Mouse (Mus musculus): ENCODE results near the gene H2al1i. TPM values are rescaled to one million over a fixed set of nuclear protein-coding genes. Genes with fewer than 3 reads are reported as not detected.
"Not testable (repeated sequence)": the region's sequence is repeated elsewhere in the genome, so short reads cannot be mapped to it uniquely, and the experiment has no call there.

The H2al1i gene
- not detected in 2 replicates for polyA plus RNA-seq (2016; fragmentation: Nextera tagmentation; extraction: Ambion mirVana)

DNA sequence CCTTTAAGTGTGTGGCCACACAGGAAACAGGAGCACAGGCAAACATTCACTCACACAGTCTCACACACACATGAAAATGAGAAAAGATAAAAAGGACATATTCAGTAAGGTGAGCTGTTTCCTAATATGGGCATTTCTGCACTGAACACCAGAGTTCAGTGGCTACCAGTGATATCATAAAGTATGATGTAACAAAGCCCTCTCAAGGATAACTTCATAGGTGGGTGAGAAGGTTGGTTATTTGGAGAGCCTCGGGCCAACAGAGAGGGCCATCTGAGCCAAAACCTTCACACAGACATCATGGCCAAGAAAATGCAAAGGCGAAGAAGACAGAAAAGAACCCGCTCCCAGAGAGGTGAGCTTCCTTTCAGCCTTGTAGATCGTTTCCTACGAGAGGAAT, at the start of gene H2al1i:
TSS of gene H2al1i (plus strand) at position 301 of the 400 bp plus-strand sequence.
- 86% methylated on average over 2 of the region's 5 CpGs for WGBS

GRCm38 (mm10) chrX:11277083-11277482, 47.4 kb upstream of the H2al1i start:
- Histone ChIP-seq H3K9me3 (no peaks in the 10 kb centered on the region), H3K27ac (no peak overlapping the region), H3K4me3 (no peak overlapping the region), H3K4me1 (no peaks in the 10 kb centered on the region), H3K36me3 (no peaks in the 10 kb centered on the region), H3K27me3 (ENCODE audit: insufficient read depth, poor library complexity, severe bottlenecking) (peaks cover 8% of the 10 kb centered on the region; the same call in 1 of the 2 replicates)
- 73% methylated on average over 6 of the region's 6 CpGs for WGBS
- DNase-seq (ENCODE audit: low spot score), result no peak

More for the DNA sequence above, at the start of gene H2al1i:
- H3K4me3 ChIP-seq; DNase-seq (ENCODE audit: low spot score); H3K27ac ChIP-seq; H3K27me3 ChIP-seq (ENCODE audit: insufficient read depth, poor library complexity, severe bottlenecking); H3K9me3 ChIP-seq; H3K36me3 ChIP-seq; H3K4me1 ChIP-seq: not testable (repeated sequence)

GRCm38 (mm10) chrX:11280741-11281140, 43.7 kb upstream of the H2al1i start:
- Histone ChIP-seq H3K4me3 (no peak overlapping the region), H3K27me3 (ENCODE audit: insufficient read depth, poor library complexity, severe bottlenecking) (peaks cover 8% of the 10 kb centered on the region; the same call in 1 of the 2 replicates), H3K4me1 (no peaks in the 10 kb centered on the region), H3K27ac (no peak overlapping the region), H3K9me3 (no peaks in the 10 kb centered on the region), H3K36me3 (no peaks in the 10 kb centered on the region)
- DNase-seq (ENCODE audit: low spot score), result no peak
- 82% methylated on average over 2 of the region's 2 CpGs for WGBS

- Histone ChIP-seq H3K27ac (no peak overlapping the region), H3K27me3 (ENCODE audit: insufficient read depth, poor library complexity, severe bottlenecking) (peaks cover 16% of the 10 kb centered on the region; the same call in 1 of the 2 replicates), H3K36me3 (no peaks in the 10 kb centered on the region), H3K4me1 (no peaks in the 10 kb centered on the region), H3K9me3 (no peaks in the 10 kb centered on the region), H3K4me3 (no peak overlapping the region)
- 57% methylated on average over 14 of the region's 14 CpGs for WGBS
- no peak for DNase-seq (ENCODE audit: low spot score)
These were observed 36.1 kb upstream of the H2al1i start for GRCm38 (mm10) chrX:11288306-11288882.

- no peaks in the 10 kb centered on the region for H3K4me1 ChIP-seq
- no peaks in the 10 kb centered on the region for H3K9me3 ChIP-seq
- peaks cover 22% of the 10 kb centered on the region; the same call in 1 of the 2 replicates for H3K27me3 ChIP-seq (ENCODE audit: insufficient read depth, poor library complexity, severe bottlenecking)
- no peak overlapping the region for H3K4me3 ChIP-seq
- WGBS, result 58% methylated on average over 4 of the region's 4 CpGs
- DNase-seq (ENCODE audit: low spot score), result no peak
- H3K36me3 ChIP-seq, result no peaks in the 10 kb centered on the region
- H3K27ac ChIP-seq, result no peak overlapping the region
These were observed 35.2 kb upstream of the H2al1i start for GRCm38 (mm10) chrX:11289244-11289643.

- DNase-seq (ENCODE audit: low spot score); H3K9me3 ChIP-seq; H3K4me1 ChIP-seq; H3K4me3 ChIP-seq; H3K27ac ChIP-seq; H3K27me3 ChIP-seq (ENCODE audit: insufficient read depth, poor library complexity, severe bottlenecking); H3K36me3 ChIP-seq: not testable (repeated sequence)
- WGBS, result no CpG with 5 or more reads among the region's 3 CpGs
These were observed 25.5 kb upstream of the H2al1i start, which contains the start of gene H2al1a for GRCm38 (mm10) chrX:11298957-11299356. TSS of gene H2al1a (plus strand) at chrX:11299257.

DNA sequence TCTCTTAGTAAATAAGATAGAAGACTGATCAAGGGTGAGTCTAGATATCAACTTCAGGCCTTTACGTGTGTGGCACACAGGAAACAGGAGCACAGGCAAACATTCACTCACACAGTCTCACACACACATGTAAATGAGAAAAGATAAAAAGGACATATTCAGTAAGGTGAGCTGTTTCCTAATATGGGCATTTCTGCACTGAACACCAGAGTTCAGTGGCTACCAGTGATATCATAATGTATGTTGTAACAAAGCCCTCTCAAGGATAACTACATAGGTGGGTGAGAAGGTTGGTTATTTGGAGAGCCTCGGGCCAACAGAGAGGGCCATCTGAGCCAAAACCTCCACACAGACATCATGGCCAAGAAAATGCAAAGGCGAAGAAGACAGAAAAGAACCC, 22.3 kb upstream of the H2al1i start, which contains the start of gene H2al1b:
TSS of gene H2al1b (plus strand) at position 301 of the 400 bp plus-strand sequence.
- H3K9me3 ChIP-seq; H3K27ac ChIP-seq; H3K27me3 ChIP-seq (ENCODE audit: insufficient read depth, poor library complexity, severe bottlenecking); H3K4me1 ChIP-seq; H3K4me3 ChIP-seq; H3K36me3 ChIP-seq; DNase-seq (ENCODE audit: low spot score): not testable (repeated sequence)
- 76% methylated on average over 1 of the region's 3 CpGs for WGBS

GRCm38 (mm10) chrX:11305355-11305754, 19.1 kb upstream of the H2al1i start, which contains the start of gene H2al1c:
TSS of gene H2al1c (plus strand) at chrX:11305655.
- not testable (repeated sequence) for H3K36me3 ChIP-seq; H3K9me3 ChIP-seq; H3K4me1 ChIP-seq; H3K27ac ChIP-seq; H3K4me3 ChIP-seq; H3K27me3 ChIP-seq (ENCODE audit: insufficient read depth, poor library complexity, severe bottlenecking); DNase-seq (ENCODE audit: low spot score)
- WGBS, result 83% methylated on average over 2 of the region's 6 CpGs

DNA sequence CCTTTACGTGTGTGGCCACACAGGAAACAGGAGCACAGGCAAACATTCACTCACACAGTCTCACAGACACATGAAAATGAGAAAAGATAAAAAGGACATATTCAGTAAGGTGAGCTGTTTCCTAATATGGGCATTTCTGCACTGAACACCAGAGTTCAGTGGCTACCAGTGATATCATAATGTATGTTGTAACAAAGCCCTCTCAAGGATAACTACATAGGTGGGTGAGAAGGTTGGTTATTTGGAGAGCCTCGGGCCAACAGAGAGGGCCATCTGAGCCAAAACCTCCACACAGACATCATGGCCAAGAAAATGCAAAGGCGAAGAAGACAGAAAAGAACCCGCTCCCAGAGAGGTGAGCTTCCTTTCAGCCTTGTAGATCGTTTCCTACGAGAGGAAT, 15.9 kb upstream of the H2al1i start, which contains the start of gene H2al1d:
TSS of gene H2al1d (plus strand) at position 301 of the 400 bp plus-strand sequence.
- H3K9me3 ChIP-seq; DNase-seq (ENCODE audit: low spot score); H3K27me3 ChIP-seq (ENCODE audit: insufficient read depth, poor library complexity, severe bottlenecking); H3K4me3 ChIP-seq; H3K27ac ChIP-seq; H3K4me1 ChIP-seq; H3K36me3 ChIP-seq: not testable (repeated sequence)
- WGBS, result no CpG with 5 or more reads among the region's 6 CpGs

- not testable (repeated sequence) for H3K27me3 ChIP-seq (ENCODE audit: insufficient read depth, poor library complexity, severe bottlenecking); H3K36me3 ChIP-seq; DNase-seq (ENCODE audit: low spot score); H3K4me1 ChIP-seq; H3K27ac ChIP-seq; H3K9me3 ChIP-seq; H3K4me3 ChIP-seq
- WGBS, result no CpG with 5 or more reads among the region's 3 CpGs
These were observed 12.8 kb upstream of the H2al1i start, which contains the start of gene H2al1e for GRCm38 (mm10) chrX:11311634-11312033. TSS of gene H2al1e (plus strand) at chrX:11311934.

GRCm38 (mm10) chrX:11314858-11315257, 9.6 kb upstream of the H2al1i start, which contains the start of gene H2al1f:
TSS of gene H2al1f (plus strand) at chrX:11315158.
- not testable (repeated sequence) for H3K36me3 ChIP-seq; H3K9me3 ChIP-seq; H3K27me3 ChIP-seq (ENCODE audit: insufficient read depth, poor library complexity, severe bottlenecking); H3K4me3 ChIP-seq; H3K27ac ChIP-seq; DNase-seq (ENCODE audit: low spot score); H3K4me1 ChIP-seq
- WGBS, result no CpG with 5 or more reads among the region's 6 CpGs

DNA sequence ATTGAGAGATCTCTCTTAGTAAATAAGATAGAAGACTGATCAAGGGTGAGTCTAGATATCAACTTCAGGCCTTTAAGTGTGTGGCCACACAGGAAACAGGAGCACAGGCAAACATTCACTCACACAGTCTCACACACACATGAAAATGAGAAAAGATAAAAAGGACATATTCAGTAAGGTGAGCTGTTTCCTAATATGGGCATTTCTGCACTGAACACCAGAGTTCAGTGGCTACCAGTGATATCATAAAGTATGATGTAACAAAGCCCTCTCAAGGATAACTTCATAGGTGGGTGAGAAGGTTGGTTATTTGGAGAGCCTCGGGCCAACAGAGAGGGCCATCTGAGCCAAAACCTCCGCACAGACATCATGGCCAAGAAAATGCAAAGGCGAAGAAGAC, 6.5 kb upstream of the H2al1i start, which contains the start of gene H2al1g:
TSS of gene H2al1g (plus strand) at position 301 of the 400 bp plus-strand sequence.
- not testable (repeated sequence) for H3K27ac ChIP-seq; H3K4me1 ChIP-seq; H3K36me3 ChIP-seq; H3K4me3 ChIP-seq; DNase-seq (ENCODE audit: low spot score); H3K27me3 ChIP-seq (ENCODE audit: insufficient read depth, poor library complexity, severe bottlenecking); H3K9me3 ChIP-seq
- WGBS, result no CpG with 5 or more reads among the region's 3 CpGs

GRCm38 (mm10) chrX:11321192-11321591, 3.3 kb upstream of the H2al1i start, which contains the start of gene H2al1h:
TSS of gene H2al1h (plus strand) at chrX:11321492.
- not testable (repeated sequence) for H3K27ac ChIP-seq, H3K4me3 ChIP-seq
- WGBS, result no CpG with 5 or more reads among the region's 6 CpGs

More at GRCm38 (mm10) chrX:11321192-11321591, 3.3 kb upstream of the H2al1i start, which contains the start of gene H2al1h:
- H3K27me3 ChIP-seq (ENCODE audit: insufficient read depth, poor library complexity, severe bottlenecking); H3K36me3 ChIP-seq; H3K9me3 ChIP-seq; DNase-seq (ENCODE audit: low spot score); H3K4me1 ChIP-seq: not testable (repeated sequence)

Data from heart, embryonic 10.5 days (tissue).